Mouse (Mus musculus): ENCODE data around the gene Ada. TPM values are rescaled to one million over a fixed set of nuclear protein-coding genes. Genes with fewer than 3 reads are reported as not detected.

Ada gene
- total and polyA plus RNA-seq, 3 experiments, result 0.22 to 0.37 TPM; not detected in 1

DNA sequence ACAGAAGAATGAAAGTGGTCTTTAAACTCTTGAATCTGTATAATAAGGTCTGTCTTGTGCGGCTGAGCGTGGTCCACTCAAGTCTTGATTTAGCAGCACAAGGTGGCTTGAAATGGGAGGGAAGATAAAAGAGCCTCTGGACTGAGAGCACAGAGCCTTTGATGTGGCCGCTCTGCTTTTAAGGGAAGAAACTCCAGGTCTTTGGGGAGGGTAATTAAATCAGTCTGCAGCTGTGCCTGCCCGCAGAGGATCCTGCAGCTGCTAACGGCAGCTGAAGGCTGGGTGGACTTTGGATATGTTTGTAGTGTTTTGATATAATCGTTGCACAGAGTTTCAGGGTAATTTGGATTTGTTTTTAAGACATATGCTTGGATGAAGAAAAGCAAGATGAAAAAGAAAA is 33.2 kb downstream of the Ada start:
- DNase-seq (ENCODE audit: low spot score) (no peak), ATAC-seq (ENCODE audit: extremely low read depth, insufficient number of reproducible peaks, low FRiP score, poor library complexity, severe bottlenecking) (no peak)
- Histone ChIP-seq H3K4me3 (ENCODE audit: low read depth, low read length) (no peak overlapping the region), H3K4me1 (ENCODE audit: insufficient read depth, low read depth, low read length) (peaks cover 12% of the 10 kb centered on the region), H3K27me3 (ENCODE audit: insufficient read depth, low read length) (no peaks in the 10 kb centered on the region), H3K9me3 (replicated peaks) (no peaks in the 10 kb centered on the region), H3K36me3 (replicated peaks) (peaks cover 73% of the 10 kb centered on the region)
- no peak for TF ChIP-seq TAL1 (conservative IDR thresholded peaks at IDR 0.05; ENCODE audit: low read depth, low read length)
- TF ChIP-seq GATA1 (IDR thresholded peaks at IDR 0.05; ENCODE audit: borderline replicate concordance, low read length), result no peak
- no peak for TF ChIP-seq GATA2 (IDR thresholded peaks at IDR 0.05; ENCODE audit: borderline replicate concordance, low read depth, low read length)
- no peak for TF ChIP-seq CTCF (IDR thresholded peaks at IDR 0.05; ENCODE audit: low read depth, low read length)
- TF ChIP-seq POLR2AphosphoS5 (IDR thresholded peaks at IDR 0.05; ENCODE audit: insufficient replicate concordance, low read depth, low read length), result no peak

DNA sequence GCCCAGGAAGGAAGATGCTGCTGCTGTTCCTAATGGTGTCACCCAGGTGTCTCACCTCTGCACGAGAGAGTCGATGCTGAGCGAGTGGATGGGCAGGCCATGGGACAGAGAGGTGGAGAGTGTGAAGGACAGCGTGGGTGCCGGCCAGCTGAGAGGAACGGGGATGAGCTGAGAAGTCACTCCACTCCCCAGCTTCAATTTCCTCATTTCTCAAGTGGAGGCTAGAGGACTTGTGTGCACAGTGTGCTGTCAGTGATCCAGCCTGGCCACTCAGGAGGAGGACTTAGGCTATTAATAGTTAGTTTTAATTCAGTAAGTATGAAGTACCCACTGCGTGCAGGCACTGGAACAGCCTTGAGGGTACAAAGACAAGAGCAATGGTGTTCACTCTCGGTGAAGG is 33.6 kb downstream of the Ada start:
- Histone ChIP-seq H3K27me3 (ENCODE audit: insufficient read depth, low read length) (no peaks in the 10 kb centered on the region), H3K4me1 (ENCODE audit: insufficient read depth, low read depth, low read length) (peaks cover 12% of the 10 kb centered on the region), H3K36me3 (replicated peaks) (peaks cover 72% of the 10 kb centered on the region), H3K9me3 (replicated peaks) (no peaks in the 10 kb centered on the region), H3K4me3 (ENCODE audit: low read depth, low read length) (no peak overlapping the region)
- DNase-seq (ENCODE audit: low spot score) (no peak), ATAC-seq (ENCODE audit: extremely low read depth, insufficient number of reproducible peaks, low FRiP score, poor library complexity, severe bottlenecking) (no peak)
- TF ChIP-seq GATA2 (IDR thresholded peaks at IDR 0.05; ENCODE audit: borderline replicate concordance, low read depth, low read length) (no peak), CTCF (IDR thresholded peaks at IDR 0.05; ENCODE audit: low read depth, low read length) (no peak), TAL1 (conservative IDR thresholded peaks at IDR 0.05; ENCODE audit: low read depth, low read length) (no peak), POLR2AphosphoS5 (IDR thresholded peaks at IDR 0.05; ENCODE audit: insufficient replicate concordance, low read depth, low read length) (no peak), GATA1 (IDR thresholded peaks at IDR 0.05; ENCODE audit: borderline replicate concordance, low read length) (no peak)

DNA sequence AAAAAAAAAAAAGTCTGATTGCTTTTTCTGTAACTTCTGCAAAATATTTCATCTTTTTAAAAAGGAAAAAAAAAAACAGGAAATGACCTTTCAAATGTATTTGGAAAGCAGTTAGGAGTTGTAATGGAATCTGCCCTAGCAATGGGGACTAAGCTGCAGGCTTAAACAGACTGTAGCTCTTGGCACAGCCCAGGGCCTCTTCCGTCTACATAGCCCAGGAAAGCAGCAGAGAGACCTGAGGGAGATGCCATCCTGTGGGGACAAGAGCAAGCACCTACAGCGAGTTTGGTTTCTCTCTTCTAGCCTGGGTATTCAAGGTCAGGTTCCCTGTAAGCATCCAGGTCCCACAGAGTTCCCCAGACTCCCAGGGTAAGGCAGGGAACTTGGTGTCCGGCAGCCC is 36.7 kb downstream of the Ada start:
- DNase-seq (ENCODE audit: low spot score) (no peak), ATAC-seq (ENCODE audit: extremely low read depth, insufficient number of reproducible peaks, low FRiP score, poor library complexity, severe bottlenecking) (no peak)
- Histone ChIP-seq H3K36me3 (replicated peaks) (peaks cover 65% of the 10 kb centered on the region), H3K4me1 (ENCODE audit: insufficient read depth, low read depth, low read length) (peaks cover 6% of the 10 kb centered on the region; the same call in 1 of the 2 replicates), H3K27me3 (ENCODE audit: insufficient read depth, low read length) (no peaks in the 10 kb centered on the region), H3K4me3 (ENCODE audit: low read depth, low read length) (no peak overlapping the region), H3K9me3 (replicated peaks) (no peaks in the 10 kb centered on the region)
- TF ChIP-seq TAL1 (conservative IDR thresholded peaks at IDR 0.05; ENCODE audit: low read depth, low read length) (no peak), POLR2AphosphoS5 (IDR thresholded peaks at IDR 0.05; ENCODE audit: insufficient replicate concordance, low read depth, low read length) (no peak), CTCF (IDR thresholded peaks at IDR 0.05; ENCODE audit: low read depth, low read length) (no peak), GATA1 (IDR thresholded peaks at IDR 0.05; ENCODE audit: borderline replicate concordance, low read length) (no peak), GATA2 (IDR thresholded peaks at IDR 0.05; ENCODE audit: borderline replicate concordance, low read depth, low read length) (no peak)

DNA sequence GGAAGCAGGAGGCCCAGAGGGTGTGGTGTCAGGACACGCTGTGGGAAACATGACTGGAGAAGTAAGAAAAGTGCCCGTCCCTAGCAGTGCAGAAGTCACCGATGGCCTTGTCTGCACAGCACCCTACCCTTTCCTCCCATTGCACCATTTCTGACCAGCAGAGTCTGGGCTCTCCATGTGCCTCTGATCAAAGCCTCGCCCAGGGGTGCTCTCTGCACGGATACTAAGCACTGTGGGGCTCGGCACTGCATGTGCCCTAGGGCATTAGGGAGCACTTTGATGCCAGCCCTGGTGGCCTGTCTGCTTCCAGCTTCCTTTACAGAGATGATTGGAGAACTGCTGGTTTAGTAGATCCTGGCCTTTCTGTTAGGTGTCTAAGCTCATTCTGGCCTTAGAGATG is 37.2 kb downstream of the Ada start:
- peaks cover 6% of the 10 kb centered on the region; the same call in 1 of the 2 replicates for H3K4me1 ChIP-seq (ENCODE audit: insufficient read depth, low read depth, low read length)
- TF ChIP-seq GATA1 (IDR thresholded peaks at IDR 0.05; ENCODE audit: borderline replicate concordance, low read length) (no peak), TAL1 (conservative IDR thresholded peaks at IDR 0.05; ENCODE audit: low read depth, low read length) (no peak), POLR2AphosphoS5 (IDR thresholded peaks at IDR 0.05; ENCODE audit: insufficient replicate concordance, low read depth, low read length) (no peak), CTCF (IDR thresholded peaks at IDR 0.05; ENCODE audit: low read depth, low read length) (no peak), GATA2 (IDR thresholded peaks at IDR 0.05; ENCODE audit: borderline replicate concordance, low read depth, low read length) (no peak)
- DNase-seq (ENCODE audit: low spot score) (no peak), ATAC-seq (ENCODE audit: extremely low read depth, insufficient number of reproducible peaks, low FRiP score, poor library complexity, severe bottlenecking) (no peak)
- no peaks in the 10 kb centered on the region for H3K9me3 ChIP-seq (replicated peaks)
- H3K27me3 ChIP-seq (ENCODE audit: insufficient read depth, low read length), result no peaks in the 10 kb centered on the region
- H3K4me3 ChIP-seq (ENCODE audit: low read depth, low read length), result no peak overlapping the region
- peaks cover 64% of the 10 kb centered on the region for H3K36me3 ChIP-seq (replicated peaks)

DNA sequence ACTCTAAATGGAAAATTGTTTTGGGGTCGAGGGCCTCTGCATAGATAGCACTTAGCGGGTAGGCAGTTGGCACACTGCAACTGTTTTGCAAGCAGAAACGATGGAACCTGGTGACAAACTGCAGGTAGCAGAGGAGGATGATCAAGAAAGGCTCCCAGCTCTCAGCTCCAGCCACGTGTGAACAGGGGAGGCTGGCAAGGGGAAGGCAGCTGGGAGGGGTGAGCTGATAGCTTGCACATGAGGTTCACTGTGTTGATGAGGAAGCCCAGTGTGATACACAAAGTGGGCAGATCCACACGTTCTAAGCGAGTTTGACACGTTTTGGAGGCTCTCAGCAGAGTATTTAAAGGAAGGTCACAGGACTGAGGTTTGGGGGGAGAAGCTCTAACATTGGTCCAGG is 37.6 kb downstream of the Ada start:
- no peaks in the 10 kb centered on the region for H3K27me3 ChIP-seq (ENCODE audit: insufficient read depth, low read length)
- no peak for DNase-seq (ENCODE audit: low spot score)
- H3K36me3 ChIP-seq (replicated peaks), result peaks cover 64% of the 10 kb centered on the region
- TF ChIP-seq POLR2AphosphoS5 (IDR thresholded peaks at IDR 0.05; ENCODE audit: insufficient replicate concordance, low read depth, low read length) (no peak), CTCF (IDR thresholded peaks at IDR 0.05; ENCODE audit: low read depth, low read length) (no peak), GATA1 (IDR thresholded peaks at IDR 0.05; ENCODE audit: borderline replicate concordance, low read length) (no peak), GATA2 (IDR thresholded peaks at IDR 0.05; ENCODE audit: borderline replicate concordance, low read depth, low read length) (no peak), TAL1 (conservative IDR thresholded peaks at IDR 0.05; ENCODE audit: low read depth, low read length) (no peak)
- H3K9me3 ChIP-seq (replicated peaks), result no peaks in the 10 kb centered on the region
- H3K4me1 ChIP-seq (ENCODE audit: insufficient read depth, low read depth, low read length), result peaks cover 6% of the 10 kb centered on the region; the same call in 1 of the 2 replicates
- H3K4me3 ChIP-seq (ENCODE audit: low read depth, low read length), result no peak overlapping the region
- no peak for ATAC-seq (ENCODE audit: extremely low read depth, insufficient number of reproducible peaks, low FRiP score, poor library complexity, severe bottlenecking)

DNA sequence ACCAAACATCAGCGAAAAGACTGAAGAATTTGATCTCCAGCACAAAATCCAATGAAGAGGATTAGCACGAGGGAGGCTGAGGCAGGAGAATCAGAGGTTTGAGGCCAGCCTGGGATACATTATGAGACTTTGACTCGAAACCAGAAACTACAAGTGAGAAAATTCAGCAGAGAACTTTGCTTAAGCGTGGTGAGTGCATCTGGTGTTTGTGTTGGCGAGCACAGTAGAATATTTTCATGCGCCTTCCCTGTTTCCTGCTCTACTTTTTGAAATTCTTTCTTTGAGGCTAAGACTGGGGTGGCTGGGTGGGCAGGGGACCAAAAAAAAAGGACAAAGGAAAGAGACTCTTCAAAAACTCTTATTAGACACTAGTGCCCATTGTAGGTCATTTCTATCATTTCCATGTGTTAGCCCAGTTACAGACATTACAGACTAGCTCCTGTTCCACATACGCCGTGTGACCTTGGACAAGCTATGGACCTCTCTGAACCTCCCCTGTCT is 38.6 kb downstream of the Ada start:
- H3K36me3 ChIP-seq (replicated peaks), result peaks cover 56% of the 10 kb centered on the region
- H3K4me3 ChIP-seq (ENCODE audit: low read depth, low read length), result no peak overlapping the region
- DNase-seq (ENCODE audit: low spot score) (no peak), ATAC-seq (ENCODE audit: extremely low read depth, insufficient number of reproducible peaks, low FRiP score, poor library complexity, severe bottlenecking) (no peak)
- peaks cover 6% of the 10 kb centered on the region; the same call in 1 of the 2 replicates for H3K4me1 ChIP-seq (ENCODE audit: insufficient read depth, low read depth, low read length)
- H3K27me3 ChIP-seq (ENCODE audit: insufficient read depth, low read length), result no peaks in the 10 kb centered on the region
- no peak for TF ChIP-seq TAL1 (conservative IDR thresholded peaks at IDR 0.05; ENCODE audit: low read depth, low read length)
- TF ChIP-seq CTCF (IDR thresholded peaks at IDR 0.05; ENCODE audit: low read depth, low read length), result no peak
- no peaks in the 10 kb centered on the region for H3K9me3 ChIP-seq (replicated peaks)
